Mouse (Mus musculus) G1E (cell line): ENCODE results near the gene Klkb1. TPM values are rescaled to one million over a fixed set of nuclear protein-coding genes. Genes with fewer than 3 reads are reported as not detected.

Experiments
- ATAC-seq: 2 replicates; pipeline ENCODE4 v1.8.0; 2016; ENCODE audit warnings: mild to moderate bottlenecking; ENCODE audit not compliant: insufficient number of reproducible peaks, poor library complexity, low FRiP score, severe bottlenecking; ENCODE audit errors: extremely low read depth
- DNase-seq: peaks from one replicate; pipeline ENCODE4 v3.0.0; 2012; ENCODE audit warnings: low spot score
- H3K27me3 ChIP-seq: 2 replicates; pipeline ENCODE4 v1.6.1; 2012; ENCODE audit warnings: mild to moderate bottlenecking, low read length, inconsistent platforms; ENCODE audit not compliant: insufficient read depth
- H3K36me3 ChIP-seq: replicated peaks from 2 replicates; pipeline ENCODE3; 2012; ENCODE audit warnings: mild to moderate bottlenecking, inconsistent platforms
- H3K4me1 ChIP-seq: 2 replicates; pipeline ENCODE4 v1.6.1; 2012; ENCODE audit warnings: low read depth, low read length, inconsistent platforms, mixed read lengths; ENCODE audit not compliant: insufficient read depth
- H3K4me3 ChIP-seq: 2 replicates; pipeline ENCODE4 v1.5.1; 2012; ENCODE audit warnings: low read depth, mild to moderate bottlenecking, inconsistent platforms, low read length, moderate library complexity, mixed read lengths
- H3K9me3 ChIP-seq: replicated peaks from 2 replicates; pipeline ENCODE4 v1.6.1; 2012; ENCODE audit warnings: inconsistent platforms
- CTCF ChIP-seq: IDR thresholded peaks from 2 replicates; pipeline ENCODE4 v1.5.1; 2012; ENCODE audit warnings: low read depth, low read length, inconsistent platforms, mixed read lengths
- GATA1 ChIP-seq: IDR thresholded peaks from 2 replicates; pipeline ENCODE4 v1.6.1; 2012; ENCODE audit warnings: borderline replicate concordance, low read length, inconsistent platforms, mixed read lengths
- GATA2 ChIP-seq: IDR thresholded peaks from 2 replicates; pipeline ENCODE4 v1.6.1; 2012; ENCODE audit warnings: low read depth, low read length, inconsistent platforms, borderline replicate concordance
- POLR2AphosphoS5 ChIP-seq: IDR thresholded peaks from 2 replicates; pipeline ENCODE4 v1.6.1; 2012; ENCODE audit warnings: low read depth, low read length, inconsistent platforms; ENCODE audit not compliant: insufficient replicate concordance
- TAL1 ChIP-seq: conservative IDR thresholded peaks from 2 replicates; pipeline ENCODE4 v1.6.1; 2012; ENCODE audit warnings: low read depth, low read length, inconsistent platforms, mixed read lengths
- polyA plus RNA-seq: library from polyadenylated mRNA; stranded (reverse); fragments of >175 nt; gene quantifications from 2 replicates; pipeline ENCODE4 v1.2.3, GENCODE M21; 2012
- total RNA-seq, 2 experiments: library from RNA; stranded (forward) in 1 of 2; stranded (reverse) in 1 of 2; fragments of 200-1000 nt in 1 of 2; fragments of >200 nt in 1 of 2; fragmentation: Nextera tagmentation in 1 of 2; gene quantifications; 2 replicates each; pipeline ENCODE4 v1.2.3; 2014 to 2017

The Klkb1 gene
- total and polyA plus RNA-seq, 3 experiments = 0.16 TPM; not detected in 2

DNA sequence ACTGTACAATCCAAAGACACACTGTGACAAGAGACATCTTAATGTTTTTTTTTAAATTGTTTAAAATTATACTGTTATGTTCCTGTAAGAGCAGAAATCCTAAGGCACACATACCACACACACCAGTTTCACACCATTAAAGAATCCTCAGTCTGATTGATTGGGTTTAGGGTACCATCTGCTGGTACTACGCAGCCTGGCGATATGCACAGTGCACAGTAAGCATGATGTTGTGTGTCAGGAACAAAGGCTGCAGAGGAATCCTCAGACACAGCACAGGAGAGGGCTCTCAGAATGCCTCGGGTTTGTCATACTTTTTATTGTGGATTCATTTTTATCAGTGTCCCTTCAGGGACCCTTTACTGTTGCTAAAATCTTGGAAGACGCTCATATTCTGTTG, 20.3 kb downstream of the Klkb1 start:
- no peaks in the 10 kb centered on the region for H3K36me3 ChIP-seq
- no peaks in the 10 kb centered on the region for H3K4me1 ChIP-seq
- no peak for ATAC-seq
- TF ChIP-seq GATA2 (no peak), TAL1 (no peak), GATA1 (no peak), CTCF (no peak), POLR2AphosphoS5 (no peak)
- peaks cover 23% of the 10 kb centered on the region for H3K9me3 ChIP-seq
- no peaks in the 10 kb centered on the region for H3K27me3 ChIP-seq
- H3K4me3 ChIP-seq = no peak overlapping the region
- DNase-seq = no peak

GRCm38 (mm10) chr8:45269056-45269455, 25.6 kb downstream of the Klkb1 start:
- TF ChIP-seq GATA2 = no peak
- H3K4me3 ChIP-seq = no peak overlapping the region
- no peaks in the 10 kb centered on the region for H3K4me1 ChIP-seq
- no peak for DNase-seq
- ATAC-seq = no peak
- no peaks in the 10 kb centered on the region for H3K36me3 ChIP-seq
- H3K27me3 ChIP-seq = no peaks in the 10 kb centered on the region
- peaks cover 24% of the 10 kb centered on the region for H3K9me3 ChIP-seq

DNA sequence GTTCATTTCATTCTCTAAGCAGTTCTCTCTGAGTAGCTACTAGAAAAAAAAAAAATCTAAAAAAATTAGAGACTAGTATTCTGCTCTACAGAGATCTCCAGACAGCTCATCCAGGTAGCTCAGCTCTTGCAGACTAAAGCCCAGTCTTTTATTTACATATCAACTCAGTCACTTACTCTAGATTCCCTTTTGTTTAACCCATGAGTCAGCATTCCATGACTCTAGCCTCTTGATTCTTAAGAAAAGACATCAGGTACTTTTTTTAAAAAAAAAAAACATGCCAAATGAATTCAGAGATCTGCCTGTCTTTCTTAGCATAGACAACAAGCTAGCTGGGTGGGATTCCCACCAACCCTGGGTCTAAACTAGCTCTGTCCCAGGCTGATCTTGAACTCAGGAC, 26.2 kb downstream of the Klkb1 start:
- H3K9me3 ChIP-seq = peaks cover 24% of the 10 kb centered on the region
- ATAC-seq (no peak), DNase-seq (no peak)
- TF ChIP-seq POLR2AphosphoS5 (no peak), GATA1 (no peak), TAL1 (no peak), CTCF (no peak), GATA2 (no peak)
- H3K4me1 ChIP-seq = no peaks in the 10 kb centered on the region
- H3K4me3 ChIP-seq = no peak overlapping the region
- H3K36me3 ChIP-seq = no peaks in the 10 kb centered on the region
- no peaks in the 10 kb centered on the region for H3K27me3 ChIP-seq

DNA sequence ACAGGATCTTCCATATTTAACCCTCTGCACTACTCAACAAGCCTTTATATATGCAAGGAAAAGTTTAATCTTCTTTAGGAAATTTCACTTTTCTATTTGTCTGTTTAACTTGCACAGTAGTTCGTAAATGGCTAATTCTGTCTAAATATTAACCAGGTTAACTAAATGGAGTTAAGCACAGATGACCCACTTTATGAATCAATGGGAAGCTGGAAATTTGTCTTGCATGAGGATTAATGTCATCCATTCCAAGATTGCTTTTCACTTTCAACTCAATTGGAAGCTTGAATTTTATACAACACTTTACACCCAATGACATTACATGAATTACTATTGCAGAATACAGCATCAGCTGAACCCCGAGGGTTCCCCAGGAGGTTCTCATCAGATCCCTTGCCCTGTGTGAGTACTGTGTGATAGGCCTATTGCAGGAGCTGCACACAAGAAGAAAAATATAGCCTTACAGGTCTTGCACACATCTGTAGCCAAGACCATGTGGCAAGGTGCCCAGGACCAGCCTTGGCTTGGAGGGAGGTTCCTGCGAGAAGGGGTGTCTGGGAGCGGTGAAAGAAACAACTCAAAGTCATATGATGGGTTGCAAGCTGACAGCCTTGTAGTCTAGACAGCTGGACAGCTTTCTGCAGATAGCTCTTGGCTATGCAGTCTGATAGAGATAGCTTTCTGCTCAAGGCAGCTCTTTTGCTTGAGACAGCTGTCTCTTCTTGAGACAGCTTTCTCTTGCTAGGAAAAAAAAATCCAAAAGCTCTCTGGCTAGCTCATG, 26.9 kb downstream of the Klkb1 start:
- H3K4me1 ChIP-seq = no peaks in the 10 kb centered on the region
- ATAC-seq (no peak), DNase-seq (no peak)
- no peaks in the 10 kb centered on the region for H3K36me3 ChIP-seq
- peaks cover 26% of the 10 kb centered on the region for H3K9me3 ChIP-seq
- H3K4me3 ChIP-seq = no peak overlapping the region
- no peak for TF ChIP-seq GATA1
- no peak for TF ChIP-seq TAL1
- no peak for TF ChIP-seq GATA2
- no peak for TF ChIP-seq POLR2AphosphoS5
- TF ChIP-seq CTCF = no peak
- H3K27me3 ChIP-seq = no peaks in the 10 kb centered on the region

DNA sequence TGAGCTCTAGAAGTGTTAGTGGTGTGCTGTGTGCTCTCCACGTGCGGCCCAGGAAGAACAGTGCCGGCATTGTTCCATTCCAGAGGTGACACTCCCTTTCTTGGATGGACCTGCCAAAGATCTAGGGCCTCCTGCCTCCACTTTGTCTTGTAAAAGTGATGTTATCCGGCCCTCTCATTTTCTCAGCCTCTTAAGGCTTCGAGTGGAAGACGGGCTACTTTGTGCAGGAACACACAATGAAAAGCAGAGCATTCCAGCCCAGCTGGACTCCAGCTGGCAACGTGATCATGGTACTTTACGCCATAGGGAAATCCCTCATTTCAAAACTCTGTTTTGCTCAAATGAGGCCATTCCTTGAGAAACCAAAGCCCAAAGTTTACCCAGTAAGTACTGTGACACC, 27.7 kb downstream of the Klkb1 start:
- no peak for TF ChIP-seq POLR2AphosphoS5
- no peak for TF ChIP-seq GATA1
- TF ChIP-seq CTCF = no peak
- TF ChIP-seq GATA2 = no peak
- H3K27me3 ChIP-seq = no peaks in the 10 kb centered on the region
- ATAC-seq = no peak
- H3K4me3 ChIP-seq = no peak overlapping the region
- H3K4me1 ChIP-seq = no peaks in the 10 kb centered on the region
- no peak for DNase-seq
- no peaks in the 10 kb centered on the region for H3K36me3 ChIP-seq
- peaks cover 33% of the 10 kb centered on the region for H3K9me3 ChIP-seq

DNA sequence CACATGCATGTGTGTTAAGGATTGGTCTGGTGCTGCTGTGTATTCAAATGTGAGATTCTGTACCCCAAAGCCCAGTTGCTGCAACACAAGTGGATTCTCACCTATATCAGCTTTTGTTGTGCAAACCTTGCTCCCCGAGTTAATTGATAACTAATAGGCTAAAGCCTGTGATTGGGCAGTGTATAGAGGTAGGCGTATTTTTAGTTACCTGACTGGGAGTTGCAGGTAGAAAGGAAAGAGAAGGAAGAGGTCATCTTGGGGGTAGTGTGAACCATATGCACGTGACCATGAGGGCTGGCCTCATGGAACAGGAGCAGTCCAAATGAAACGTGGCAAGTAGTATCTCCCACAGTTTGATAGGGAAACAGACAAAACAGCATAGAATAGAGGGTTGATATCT, 29.7 kb downstream of the Klkb1 start:
- Histone ChIP-seq H3K27me3 (no peaks in the 10 kb centered on the region), H3K4me1 (no peaks in the 10 kb centered on the region), H3K4me3 (no peak overlapping the region), H3K36me3 (no peaks in the 10 kb centered on the region), H3K9me3 (peaks cover 37% of the 10 kb centered on the region)
- DNase-seq (no peak), ATAC-seq (no peak)
- TF ChIP-seq TAL1 (no peak), GATA2 (no peak), GATA1 (no peak), POLR2AphosphoS5 (no peak), CTCF (no peak)
